Mouse (Mus musculus) heart, embryonic 10.5 days (tissue): ENCODE results near the gene Cecr2. TPM values are rescaled to one million over a fixed set of nuclear protein-coding genes. Genes with fewer than 3 reads are reported as not detected.

Experiments used
- DNase-seq: peaks from one replicate; pipeline ENCODE4 v3.0.0-alpha.2; 2017; ENCODE audit warnings: low spot score
- H3K27ac ChIP-seq: fragments of 300-500 bp; sonication (generic); 2 replicates; pipeline ENCODE4 v1.5.1; 2016; ENCODE audit warnings: mild to moderate bottlenecking
- H3K27me3 ChIP-seq: fragments of 300-500 bp; sonication (generic); 2 replicates; pipeline ENCODE4 v1.6.1; 2016; ENCODE audit warnings: mild to moderate bottlenecking; ENCODE audit not compliant: poor library complexity, insufficient read depth, severe bottlenecking
- H3K36me3 ChIP-seq: fragments of 300-500 bp; sonication (generic); 2 replicates; pipeline ENCODE4 v1.6.1; 2016; ENCODE audit warnings: mild to moderate bottlenecking, moderate library complexity
- H3K4me1 ChIP-seq: fragments of 300-500 bp; sonication (generic); 2 replicates; pipeline ENCODE4 v1.6.1; 2016; ENCODE audit warnings: mild to moderate bottlenecking
- H3K4me3 ChIP-seq: fragments of 300-500 bp; sonication (generic); 2 replicates; pipeline ENCODE4 v1.5.1; 2016; ENCODE audit warnings: mild to moderate bottlenecking, moderate library complexity
- H3K9me3 ChIP-seq: fragments of 300-500 bp; sonication (generic); 2 replicates; pipeline ENCODE4 v1.6.1; 2016; ENCODE audit warnings: mild to moderate bottlenecking, moderate library complexity
- WGBS: fragments of 180-500 bp; shearing (Covaris S2); methylation state at CpG from one replicate; pipeline ENCODE4 v1.1.7; 2016; 5-methylcytosine and 5-hydroxymethylcytosine counted together
- polyA plus RNA-seq: library from polyadenylated mRNA; unstranded; fragments of >200 nt; fragmentation: Nextera tagmentation; extraction: Ambion mirVana; gene quantifications from 2 replicates; pipeline ENCODE4 v1.2.1, GENCODE M21; 2016

Gene Cecr2
- polyA plus RNA-seq, 1 experiment from 2014 or later = 5.2 TPM

DNA sequence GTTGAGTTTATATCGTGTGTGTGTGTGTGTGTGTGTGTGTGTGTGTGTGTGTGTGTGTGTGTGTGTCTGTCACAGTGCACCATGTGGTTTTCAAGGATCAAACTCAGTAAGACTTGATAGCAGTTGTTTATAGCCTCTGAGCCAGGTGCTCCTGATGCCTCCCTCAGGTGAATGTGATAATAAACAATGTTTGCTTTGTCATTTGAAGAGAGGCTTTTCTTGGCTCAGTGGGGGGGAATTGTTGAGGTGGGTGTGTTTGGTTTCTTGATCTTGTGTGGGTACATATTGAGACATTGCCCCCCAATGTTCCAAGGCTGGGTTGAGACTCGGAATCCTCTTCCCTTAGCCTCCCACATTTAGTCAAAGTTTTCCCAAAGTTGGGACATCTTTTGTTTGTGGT is 77.0 kb downstream of the Cecr2 start:
- DNase-seq = no peak
- 86% methylated on average over 2 of the region's 2 CpGs for WGBS
- no peaks in the 10 kb centered on the region for H3K27me3 ChIP-seq
- H3K4me3 ChIP-seq = no peak overlapping the region
- no peaks in the 10 kb centered on the region for H3K4me1 ChIP-seq
- no peaks in the 10 kb centered on the region for H3K9me3 ChIP-seq
- no peaks in the 10 kb centered on the region for H3K36me3 ChIP-seq
- H3K27ac ChIP-seq = no peak overlapping the region

DNA sequence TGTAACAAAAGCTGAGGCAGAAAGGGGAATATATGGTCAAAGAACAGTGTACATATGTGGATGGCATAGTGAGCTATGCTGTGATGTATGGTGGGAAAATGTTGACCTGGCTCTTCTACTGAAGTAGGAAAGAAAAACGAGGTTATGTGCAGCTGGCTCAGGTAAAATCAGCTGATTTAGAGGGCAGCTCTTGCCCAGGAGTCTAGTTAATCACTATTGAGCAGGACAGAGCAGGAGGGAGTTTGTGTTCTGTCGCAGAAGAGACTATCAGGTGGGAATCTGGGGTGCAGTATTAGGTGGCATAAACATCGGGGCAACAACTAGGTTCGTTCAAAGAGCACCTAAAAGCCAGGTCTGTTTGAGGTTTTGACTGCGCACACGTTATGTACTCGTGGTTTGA is 78.1 kb downstream of the Cecr2 start:
- no peak for DNase-seq
- Histone ChIP-seq H3K4me3 (no peak overlapping the region), H3K36me3 (no peaks in the 10 kb centered on the region), H3K27ac (no peak overlapping the region), H3K27me3 (no peaks in the 10 kb centered on the region), H3K9me3 (no peaks in the 10 kb centered on the region), H3K4me1 (no peaks in the 10 kb centered on the region)
- WGBS = 91% methylated on average over 7 of the region's 7 CpGs

DNA sequence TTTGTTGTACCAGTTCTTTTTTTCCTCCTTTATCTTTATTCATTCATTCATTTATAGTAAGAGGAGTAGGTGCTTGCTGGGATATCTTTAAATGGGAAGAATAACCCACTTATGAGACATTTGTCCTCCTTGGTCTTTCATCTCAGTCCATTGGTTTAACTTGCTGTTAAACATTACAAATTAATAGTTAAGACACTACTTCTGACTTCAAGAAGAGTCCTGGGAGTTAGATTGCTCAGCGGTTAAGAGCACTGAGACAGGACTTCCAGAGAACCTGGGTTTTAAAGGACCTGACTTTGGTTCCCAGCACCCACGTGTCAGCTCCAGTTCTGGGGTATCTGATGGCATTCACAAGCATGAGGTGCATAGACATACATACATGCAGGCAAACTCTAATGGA is 80.2 kb downstream of the Cecr2 start:
- WGBS = 84% methylated on average over 2 of the region's 2 CpGs

DNA sequence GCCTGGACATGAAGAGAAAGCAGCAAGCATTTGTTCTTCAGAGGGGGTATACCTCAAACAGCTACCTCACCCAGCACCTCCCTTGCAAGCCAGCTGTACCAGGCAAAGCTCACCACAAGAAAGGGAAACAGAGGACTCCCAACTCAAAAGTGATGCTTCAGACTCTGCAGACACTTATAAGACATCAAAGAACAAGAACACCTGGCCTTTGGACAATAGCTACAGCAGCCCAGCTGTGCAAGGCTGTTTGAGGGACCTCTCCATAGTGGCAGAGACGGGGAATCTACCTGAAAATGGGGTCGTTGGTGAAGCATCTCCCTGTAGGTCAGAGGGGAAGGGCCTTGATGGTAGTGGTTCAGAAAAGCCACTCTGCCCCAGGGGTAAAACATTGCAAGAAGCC is 95.0 kb downstream of the Cecr2 start:
- 93% methylated on average over 2 of the region's 2 CpGs for WGBS
- Histone ChIP-seq H3K27ac (no peak overlapping the region), H3K9me3 (no peaks in the 10 kb centered on the region), H3K27me3 (no peaks in the 10 kb centered on the region), H3K4me1 (no peaks in the 10 kb centered on the region), H3K4me3 (no peak overlapping the region), H3K36me3 (peaks cover 46% of the 10 kb centered on the region)
- no peak for DNase-seq

More for the DNA sequence above, 80.2 kb downstream of the Cecr2 start:
- H3K9me3 ChIP-seq = no peaks in the 10 kb centered on the region
- H3K36me3 ChIP-seq = 0 out of 2 replicates have a peak, but pooled peaks cover under 1% of the 10 kb centered on the region
- no peaks in the 10 kb centered on the region for H3K27me3 ChIP-seq
- H3K27ac ChIP-seq = no peak overlapping the region
- no peak overlapping the region for H3K4me3 ChIP-seq
- DNase-seq = no peak
- H3K4me1 ChIP-seq = no peaks in the 10 kb centered on the region

DNA sequence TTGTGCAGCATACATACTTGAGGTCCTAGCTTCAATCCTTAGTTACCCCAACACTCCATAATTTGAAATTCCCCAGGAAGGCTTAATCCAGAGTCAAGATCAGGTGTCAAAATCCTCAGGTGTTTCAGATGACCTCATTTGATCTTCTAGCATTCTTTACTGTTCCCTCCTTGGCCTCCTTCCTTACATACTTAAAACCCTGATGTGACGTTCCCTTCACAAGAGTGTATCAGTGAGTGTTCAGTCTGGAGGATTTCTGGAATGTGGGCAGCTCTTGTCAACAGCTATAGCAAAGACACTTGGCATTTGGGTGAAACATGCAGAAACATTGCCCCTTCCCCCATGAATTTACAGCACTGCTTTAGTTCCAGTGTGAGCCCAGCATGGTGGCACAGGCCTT is 103.8 kb downstream of the Cecr2 start:
- 51% methylated on average over 1 of the region's 1 CpGs for WGBS

DNA sequence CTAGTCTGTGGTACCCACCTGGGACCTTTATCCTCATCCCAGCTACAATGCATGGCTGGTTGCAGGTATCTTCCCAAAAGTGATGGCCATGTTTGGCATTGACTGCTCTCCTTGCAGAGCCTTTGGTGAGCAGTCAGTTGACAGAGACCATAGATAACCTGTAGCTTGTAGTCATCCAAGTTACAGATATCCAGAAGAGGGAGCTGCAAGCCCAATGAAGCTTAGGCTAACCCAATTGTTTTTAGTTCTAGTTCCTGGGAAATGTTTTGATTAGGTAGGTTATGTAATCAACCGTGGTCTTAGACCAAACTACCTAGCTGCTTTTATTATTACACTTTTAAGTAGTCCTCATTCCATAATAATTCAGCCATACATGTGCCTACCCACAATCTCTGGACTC is 105.2 kb downstream of the Cecr2 start:
- no peak overlapping the region for H3K4me3 ChIP-seq
- H3K36me3 ChIP-seq = peaks cover 6% of the 10 kb centered on the region; the same call in 1 of the 2 replicates

More for the DNA sequence above, 103.8 kb downstream of the Cecr2 start:
- Histone ChIP-seq H3K4me3 (no peak overlapping the region), H3K36me3 (peaks cover 9% of the 10 kb centered on the region; the same call in 1 of the 2 replicates), H3K9me3 (no peaks in the 10 kb centered on the region), H3K27ac (no peak overlapping the region), H3K27me3 (no peaks in the 10 kb centered on the region), H3K4me1 (no peaks in the 10 kb centered on the region)
- no peak for DNase-seq

DNA sequence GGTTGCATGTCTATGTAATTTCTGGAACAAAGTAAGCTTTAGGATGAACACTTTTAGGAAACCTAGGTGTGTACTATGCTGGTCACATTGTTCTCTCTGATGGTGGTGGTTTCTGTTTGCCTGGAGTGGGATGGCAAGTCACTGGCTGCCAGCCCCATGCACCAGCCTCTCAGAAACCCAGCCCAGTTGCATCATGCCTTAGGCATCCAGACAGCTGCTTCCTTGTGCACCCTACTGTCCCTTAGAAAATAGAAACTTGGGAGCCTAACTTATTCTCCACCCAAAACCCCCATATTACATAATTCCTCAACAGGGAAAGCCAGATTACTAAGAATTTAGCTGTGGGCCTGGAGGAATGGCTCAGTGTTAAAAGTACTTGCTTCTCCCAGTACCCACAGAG is 105.9 kb downstream of the Cecr2 start:
- peaks cover 1% of the 10 kb centered on the region; the same call in 1 of the 2 replicates for H3K36me3 ChIP-seq
- no peaks in the 10 kb centered on the region for H3K27me3 ChIP-seq
- no peak for DNase-seq
- H3K4me1 ChIP-seq = peaks cover 7% of the 10 kb centered on the region; the same call in 1 of the 2 replicates
- no peak overlapping the region for H3K27ac ChIP-seq
- no peaks in the 10 kb centered on the region for H3K9me3 ChIP-seq
- H3K4me3 ChIP-seq = no peak overlapping the region

More for the DNA sequence above, 105.2 kb downstream of the Cecr2 start:
- DNase-seq = no peak
- peaks cover 4% of the 10 kb centered on the region; the same call in 1 of the 2 replicates for H3K4me1 ChIP-seq
- H3K27me3 ChIP-seq = no peaks in the 10 kb centered on the region
- no peaks in the 10 kb centered on the region for H3K9me3 ChIP-seq
- 86% methylated on average over 1 of the region's 1 CpGs for WGBS
- H3K27ac ChIP-seq = no peak overlapping the region

DNA sequence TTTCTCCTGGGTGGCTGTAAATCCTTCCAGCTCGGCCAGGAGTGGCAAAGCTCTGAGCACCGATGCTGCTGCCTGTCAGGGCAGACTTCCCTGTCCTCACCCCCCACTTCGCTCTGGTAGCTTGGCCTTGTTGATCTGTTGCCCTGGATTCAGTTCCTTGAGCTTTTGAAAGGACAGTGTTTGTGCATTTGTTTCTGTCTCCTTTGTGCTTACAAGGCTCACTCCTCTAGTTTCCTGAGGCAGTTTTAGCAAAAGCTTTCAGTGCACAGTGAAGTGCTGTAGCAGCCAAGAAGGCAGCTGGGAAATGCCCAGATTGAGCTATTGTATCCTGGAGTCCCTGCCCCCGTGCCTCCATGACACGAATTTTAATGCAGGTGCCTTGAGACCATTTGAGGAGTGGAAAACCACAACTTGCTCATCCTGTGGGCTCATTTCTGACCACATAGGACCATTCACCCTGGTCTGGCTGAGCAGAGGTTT is 107.0 kb downstream of the Cecr2 start, which contains the start of gene Slc25a18:
TSS of gene Slc25a18 (plus strand) at position 430 of the 480 bp plus-strand sequence.
- no peaks in the 10 kb centered on the region; the same call in 1 of the 2 replicates for H3K36me3 ChIP-seq
- no peak within 1 kb of the TSS for H3K27ac ChIP-seq
- no peak for DNase-seq
- no peak within 1 kb of the TSS for H3K4me3 ChIP-seq
- H3K27me3 ChIP-seq = no peaks in the 10 kb centered on the region
- H3K4me1 ChIP-seq = peaks cover 12% of the 10 kb centered on the region
- WGBS = 82% methylated on average over 5 of the region's 5 CpGs
- no peaks in the 10 kb centered on the region for H3K9me3 ChIP-seq

DNA sequence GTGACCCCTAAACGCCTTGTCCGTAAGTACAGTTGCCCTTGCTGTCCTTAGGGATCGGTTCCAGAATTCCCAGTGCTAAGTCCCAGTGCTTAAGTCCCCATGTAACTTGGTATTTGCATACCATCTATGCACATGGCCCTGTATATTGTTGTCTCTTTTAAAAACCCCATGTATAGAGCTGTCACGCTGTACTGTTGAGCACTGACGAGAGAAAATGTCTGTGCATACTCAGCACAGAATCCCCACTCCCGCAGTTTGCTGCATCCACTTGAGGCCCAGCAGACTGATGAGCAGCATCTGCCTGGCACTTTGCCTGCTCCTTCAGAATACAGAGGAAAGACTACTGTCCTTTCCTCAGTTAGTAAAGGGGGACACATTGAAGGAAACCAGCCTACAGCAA is 107.6 kb downstream of the Cecr2 start:
- no peaks in the 10 kb centered on the region; the same call in 1 of the 2 replicates for H3K36me3 ChIP-seq
- DNase-seq = no peak
- 86% methylated on average over 6 of the region's 6 CpGs for WGBS
- H3K4me3 ChIP-seq = no peak overlapping the region
- no peaks in the 10 kb centered on the region for H3K9me3 ChIP-seq
- no peaks in the 10 kb centered on the region for H3K27me3 ChIP-seq
- no peak overlapping the region for H3K27ac ChIP-seq
- H3K4me1 ChIP-seq = peaks cover 17% of the 10 kb centered on the region

DNA sequence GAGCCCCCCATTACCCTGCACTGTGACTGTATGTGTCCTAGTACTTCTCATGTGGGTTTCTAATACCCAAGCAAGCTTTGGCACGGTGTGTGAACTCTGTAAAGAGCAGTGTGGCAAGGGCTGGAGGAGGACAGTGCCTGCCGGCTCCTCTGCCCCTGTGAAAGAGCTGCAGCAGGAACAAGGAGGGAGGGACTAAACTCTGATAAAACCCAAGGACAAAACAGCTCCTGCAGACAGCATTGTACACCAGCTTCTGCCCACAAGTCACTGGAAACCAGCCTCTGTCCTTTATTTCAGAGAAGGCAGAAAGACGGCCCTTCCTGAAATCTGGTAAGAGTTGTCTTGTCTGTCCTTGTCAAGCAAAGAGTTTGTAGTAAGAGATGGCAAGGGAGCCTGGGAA is 110.1 kb downstream of the Cecr2 start:
- Histone ChIP-seq H3K36me3 (no peaks in the 10 kb centered on the region; the same call in 1 of the 2 replicates), H3K27ac (no peak overlapping the region), H3K9me3 (no peaks in the 10 kb centered on the region), H3K4me3 (no peak overlapping the region), H3K4me1 (peaks cover 19% of the 10 kb centered on the region), H3K27me3 (no peaks in the 10 kb centered on the region)
- WGBS = 62% methylated on average over 3 of the region's 3 CpGs
- no peak for DNase-seq

DNA sequence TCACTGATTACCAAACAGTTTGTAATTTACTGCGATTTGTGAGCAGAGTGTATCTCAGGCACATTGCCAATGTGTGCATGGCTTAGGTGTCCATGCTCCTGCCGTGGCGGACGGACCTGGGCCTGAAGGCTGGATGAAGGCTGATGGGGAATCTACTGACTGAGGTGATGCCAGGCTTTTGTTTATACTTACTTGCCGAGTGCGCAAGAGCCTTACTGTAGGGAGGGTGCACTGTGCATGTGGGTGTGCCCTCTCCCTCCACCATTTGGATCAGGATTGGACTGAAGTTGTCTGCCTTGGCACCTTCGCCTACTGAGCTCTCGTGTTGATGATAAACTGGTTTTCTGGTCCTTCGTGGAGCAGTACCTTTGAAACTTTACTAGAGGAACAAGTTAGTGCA is 111.4 kb downstream of the Cecr2 start:
- peaks cover 19% of the 10 kb centered on the region for H3K4me1 ChIP-seq
- no peak for DNase-seq
- H3K9me3 ChIP-seq = no peaks in the 10 kb centered on the region
- H3K27me3 ChIP-seq = no peaks in the 10 kb centered on the region
- H3K36me3 ChIP-seq = no peaks in the 10 kb centered on the region
- H3K4me3 ChIP-seq = no peak overlapping the region
- WGBS = 89% methylated on average over 9 of the region's 9 CpGs
- H3K27ac ChIP-seq = no peak overlapping the region

DNA sequence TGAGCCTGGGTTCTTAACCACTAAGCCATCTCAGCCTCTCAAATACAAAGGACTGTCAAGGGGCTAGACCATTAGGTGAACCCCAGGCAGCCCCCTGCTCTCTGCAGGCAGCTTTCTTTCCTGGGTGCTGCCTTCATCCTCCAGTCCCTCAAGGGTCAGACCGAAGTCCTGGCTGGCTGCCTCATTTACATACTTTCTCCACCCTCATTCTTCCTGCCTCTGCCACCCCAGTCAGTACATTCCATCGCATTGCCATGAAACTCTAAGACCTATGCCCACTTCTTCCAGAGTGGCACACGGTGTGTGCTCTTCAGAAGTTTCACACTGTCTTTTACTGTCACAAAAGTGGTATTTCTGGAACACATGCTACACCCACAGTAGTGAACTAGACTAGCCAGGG is 112.1 kb downstream of the Cecr2 start:
- H3K27me3 ChIP-seq = no peaks in the 10 kb centered on the region
- H3K27ac ChIP-seq = no peak overlapping the region
- H3K4me3 ChIP-seq = no peak overlapping the region
- WGBS = 48% methylated on average over 3 of the region's 3 CpGs
- H3K36me3 ChIP-seq = no peaks in the 10 kb centered on the region
- DNase-seq = no peak
- H3K9me3 ChIP-seq = no peaks in the 10 kb centered on the region
- H3K4me1 ChIP-seq = peaks cover 19% of the 10 kb centered on the region

DNA sequence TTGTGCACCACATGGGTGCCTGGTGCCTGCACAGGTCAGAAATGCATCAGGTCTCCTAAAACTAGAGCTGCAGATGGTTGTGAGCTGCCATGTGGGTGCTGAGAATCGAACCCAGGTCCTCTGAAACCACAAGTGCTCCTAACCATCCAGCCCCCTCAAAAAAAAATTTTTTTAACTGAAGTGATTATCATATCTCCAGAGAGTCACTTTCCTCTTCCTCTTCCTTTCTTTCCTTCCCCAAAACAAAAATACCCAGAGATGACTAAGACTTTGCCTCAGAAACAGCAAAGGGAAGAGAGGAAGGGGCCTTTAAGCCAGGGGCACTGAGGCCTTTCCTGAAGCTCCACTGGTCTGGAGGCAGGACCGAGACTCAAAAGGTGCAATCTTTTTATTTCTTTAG is 116.8 kb downstream of the Cecr2 start:
- no peaks in the 10 kb centered on the region for H3K9me3 ChIP-seq
- DNase-seq = no peak
- H3K36me3 ChIP-seq = no peaks in the 10 kb centered on the region
- H3K4me3 ChIP-seq = no peak overlapping the region
- H3K4me1 ChIP-seq = peaks cover 17% of the 10 kb centered on the region
- no peak overlapping the region for H3K27ac ChIP-seq
- 78% methylated on average over 2 of the region's 2 CpGs for WGBS
- H3K27me3 ChIP-seq = no peaks in the 10 kb centered on the region

DNA sequence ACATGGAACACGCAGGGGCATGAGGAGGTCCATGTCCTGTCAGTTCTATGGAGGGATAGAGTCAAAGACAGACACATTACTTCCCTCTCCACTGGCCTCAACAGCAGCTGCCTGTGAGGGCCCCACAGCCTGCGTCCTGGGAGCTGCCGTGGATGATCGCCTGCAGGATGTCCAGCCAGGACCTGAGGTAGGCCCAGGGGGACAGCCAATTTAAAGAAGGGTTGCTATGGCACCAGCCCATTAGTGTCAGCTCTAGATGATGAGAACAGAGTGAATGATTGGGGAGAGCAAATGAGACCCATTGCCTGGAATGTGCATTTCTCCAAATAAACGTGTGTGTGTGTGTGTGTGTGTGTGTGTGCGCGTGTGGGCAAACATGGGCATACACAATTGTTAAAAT is 118.2 kb downstream of the Cecr2 start:
- no peaks in the 10 kb centered on the region for H3K9me3 ChIP-seq
- 68% methylated on average over 7 of the region's 7 CpGs for WGBS
- no peak for DNase-seq

More for the DNA sequence above, 118.2 kb downstream of the Cecr2 start:
- no peak overlapping the region; the same call in 1 of the 2 replicates for H3K27ac ChIP-seq
- H3K4me1 ChIP-seq = peaks cover 8% of the 10 kb centered on the region
- no peaks in the 10 kb centered on the region for H3K27me3 ChIP-seq
- H3K36me3 ChIP-seq = no peaks in the 10 kb centered on the region
- H3K4me3 ChIP-seq = no peak overlapping the region
